Mouse (Mus musculus): Measurements from ENCODE around the gene Cd300lf. TPM values are rescaled to one million over a fixed set of nuclear protein-coding genes. Genes with fewer than 3 reads are reported as not detected.

The Cd300lf gene
- polyA plus RNA-seq, 1 experiment from 2014 or later = 0.28 TPM

GRCm38 (mm10) chr11:115100032-115100621 lies 33.7 kb downstream of the Cd300lf start:
- no peak overlapping the region for H3K27ac ChIP-seq
- no peaks in the 10 kb centered on the region for H3K9me3 ChIP-seq
- no peak for ATAC-seq
- H3K4me2 ChIP-seq (replicated peaks) = no peak overlapping the region
- H3K4me1 ChIP-seq (replicated peaks) = no peaks in the 10 kb centered on the region
- H3K4me3 ChIP-seq (replicated peaks) = no peak overlapping the region
- no peaks in the 10 kb centered on the region for H3K36me3 ChIP-seq
- WGBS = 85% methylated on average over 5 of the region's 5 CpGs
- no peak overlapping the region for H3K9ac ChIP-seq (replicated peaks)
- H3K27me3 ChIP-seq = no peaks in the 10 kb centered on the region

- H3K4me1 ChIP-seq (replicated peaks) = no peaks in the 10 kb centered on the region
Measured at GRCm38 (mm10) chr11:115099241-115099840, 34.5 kb downstream of the Cd300lf start.

DNA sequence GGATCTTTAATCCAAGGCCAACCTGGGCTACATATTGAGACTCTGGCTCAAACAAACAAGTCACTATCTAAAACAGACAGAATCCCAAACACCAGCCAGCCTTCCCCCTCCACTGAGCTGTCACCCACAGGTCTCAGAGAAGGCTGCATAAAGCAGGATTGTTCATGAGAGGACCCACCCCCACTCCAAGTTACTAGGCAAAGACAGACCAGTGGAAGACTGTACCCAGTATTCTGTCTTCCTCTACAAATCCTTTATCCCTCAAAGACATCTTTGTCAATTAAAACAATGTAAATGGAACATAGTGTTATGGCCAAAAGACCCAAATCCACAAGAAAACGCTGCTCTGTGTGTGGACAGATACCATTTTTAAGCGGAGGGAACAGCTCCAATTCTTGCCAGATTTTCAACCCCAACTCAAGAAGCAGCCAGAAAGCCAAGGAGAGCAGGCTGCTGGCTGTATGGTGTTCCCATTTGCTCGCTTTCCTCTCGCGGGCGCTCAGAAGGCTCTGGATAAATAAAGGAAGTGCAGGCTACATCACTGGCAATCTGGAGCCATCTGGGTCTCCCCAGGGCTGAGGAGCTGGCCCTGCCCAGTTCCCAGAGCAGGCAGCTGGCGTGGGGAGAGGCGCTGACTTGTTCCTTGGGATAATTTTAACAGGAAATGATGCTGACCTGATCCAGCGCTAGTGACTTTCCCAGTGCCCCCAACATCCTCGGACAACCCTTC lies 35.4 kb downstream of the Cd300lf start:
- no peak overlapping the region for H3K27ac ChIP-seq
- H3K4me1 ChIP-seq (replicated peaks) = no peaks in the 10 kb centered on the region
- ATAC-seq = no peak
- WGBS = 73% methylated on average over 10 of the region's 10 CpGs
- no peak overlapping the region for H3K4me3 ChIP-seq (replicated peaks)
- no peaks in the 10 kb centered on the region for H3K27me3 ChIP-seq
- no peak overlapping the region for H3K4me2 ChIP-seq (replicated peaks)
- H3K9me3 ChIP-seq = no peaks in the 10 kb centered on the region
- H3K9ac ChIP-seq (replicated peaks) = no peak overlapping the region
- H3K36me3 ChIP-seq = no peaks in the 10 kb centered on the region

More at GRCm38 (mm10) chr11:115099241-115099840, 34.5 kb downstream of the Cd300lf start:
- 77% methylated on average over 16 of the region's 16 CpGs for WGBS
- H3K9me3 ChIP-seq = no peaks in the 10 kb centered on the region
- ATAC-seq = no peak
- H3K36me3 ChIP-seq = no peaks in the 10 kb centered on the region
- H3K4me3 ChIP-seq (replicated peaks) = no peak overlapping the region
- no peak overlapping the region for H3K4me2 ChIP-seq (replicated peaks)
- H3K27ac ChIP-seq = no peak overlapping the region
- no peak overlapping the region for H3K9ac ChIP-seq (replicated peaks)
- H3K27me3 ChIP-seq = no peaks in the 10 kb centered on the region

DNA sequence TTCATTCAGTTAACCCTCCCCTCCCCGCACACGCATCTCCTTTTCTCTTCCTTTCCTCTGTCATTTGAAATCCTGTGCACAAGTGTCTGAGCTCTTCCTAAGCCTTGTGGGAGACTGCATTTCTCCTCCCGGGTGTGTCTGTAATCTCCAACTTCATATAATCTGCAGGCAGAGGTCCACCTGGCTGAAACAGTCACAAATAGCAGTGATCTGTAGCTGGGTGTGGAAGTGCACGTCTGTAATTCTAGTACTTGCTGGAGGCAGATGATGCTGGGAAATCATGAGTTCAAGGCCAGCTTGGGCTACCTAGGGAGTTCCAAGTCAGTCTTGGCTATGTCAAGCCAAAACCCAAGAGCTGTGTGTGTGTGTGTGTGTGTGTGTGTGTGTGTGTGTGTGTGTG lies 41.7 kb downstream of the Cd300lf start:
- no peak for ATAC-seq
- H3K4me3 ChIP-seq (replicated peaks) = 0 out of 2 replicates have a peak overlapping the region, but pooled peaks have one; percentile 32
- peaks cover 11% of the 10 kb centered on the region for H3K4me1 ChIP-seq (replicated peaks)
- no peaks in the 10 kb centered on the region for H3K36me3 ChIP-seq
- WGBS = 10% methylated on average over 4 of the region's 4 CpGs
- H3K9ac ChIP-seq (replicated peaks) = no peak overlapping the region
- H3K27ac ChIP-seq = no peak overlapping the region
- peaks cover 31% of the 10 kb centered on the region for H3K27me3 ChIP-seq
- H3K9me3 ChIP-seq = no peaks in the 10 kb centered on the region
- H3K4me2 ChIP-seq (replicated peaks) = peak overlapping the region; percentile 60

- 2% methylated on average over 36 of the region's 36 CpGs for WGBS
- H3K4me1 ChIP-seq (replicated peaks) = peaks cover 11% of the 10 kb centered on the region
- H3K27me3 ChIP-seq = peaks cover 31% of the 10 kb centered on the region
- H3K9ac ChIP-seq (replicated peaks) = peak within 1 kb of the TSS; percentile 34; the same call in 1 of the 2 replicates
- no peaks in the 10 kb centered on the region for H3K36me3 ChIP-seq
- H3K9me3 ChIP-seq = no peaks in the 10 kb centered on the region
- H3K4me2 ChIP-seq (replicated peaks) = peak within 1 kb of the TSS; percentile 60
- no peak within 1 kb of the TSS for H3K27ac ChIP-seq
- ATAC-seq = no peak
- peak within 1 kb of the TSS; percentile 32 for H3K4me3 ChIP-seq (replicated peaks)
Measured at GRCm38 (mm10) chr11:115091362-115091901, 42.4 kb downstream of the Cd300lf start, which contains the start of gene Rab37. Gene Rab37, plus strand, starts transcription at chr11:115091431.

- no peak overlapping the region for H3K4me2 ChIP-seq (replicated peaks)
- no peak overlapping the region for H3K9ac ChIP-seq (replicated peaks)
- no peaks in the 10 kb centered on the region for H3K36me3 ChIP-seq
- no peak overlapping the region for H3K27ac ChIP-seq
- ATAC-seq = no peak
- WGBS = 61% methylated on average over 6 of the region's 6 CpGs
- H3K9me3 ChIP-seq = no peaks in the 10 kb centered on the region
- H3K4me1 ChIP-seq (replicated peaks) = peaks cover 14% of the 10 kb centered on the region
- H3K27me3 ChIP-seq = peaks cover 34% of the 10 kb centered on the region
- no peak overlapping the region for H3K4me3 ChIP-seq (replicated peaks)
Measured at GRCm38 (mm10) chr11:115089853-115090252, 43.9 kb downstream of the Cd300lf start.

GRCm38 (mm10) chr11:115086213-115086612 lies 47.6 kb downstream of the Cd300lf start:
- H3K4me3 ChIP-seq (replicated peaks) = no peak overlapping the region
- ATAC-seq = no peak
- H3K4me1 ChIP-seq (replicated peaks) = peaks cover 19% of the 10 kb centered on the region
- WGBS = 78% methylated on average over 7 of the region's 7 CpGs
- no peaks in the 10 kb centered on the region for H3K9me3 ChIP-seq
- no peak overlapping the region for H3K4me2 ChIP-seq (replicated peaks)
- no peak overlapping the region for H3K27ac ChIP-seq
- H3K9ac ChIP-seq (replicated peaks) = no peak overlapping the region
- peaks cover 31% of the 10 kb centered on the region for H3K27me3 ChIP-seq
- H3K36me3 ChIP-seq = no peaks in the 10 kb centered on the region

DNA sequence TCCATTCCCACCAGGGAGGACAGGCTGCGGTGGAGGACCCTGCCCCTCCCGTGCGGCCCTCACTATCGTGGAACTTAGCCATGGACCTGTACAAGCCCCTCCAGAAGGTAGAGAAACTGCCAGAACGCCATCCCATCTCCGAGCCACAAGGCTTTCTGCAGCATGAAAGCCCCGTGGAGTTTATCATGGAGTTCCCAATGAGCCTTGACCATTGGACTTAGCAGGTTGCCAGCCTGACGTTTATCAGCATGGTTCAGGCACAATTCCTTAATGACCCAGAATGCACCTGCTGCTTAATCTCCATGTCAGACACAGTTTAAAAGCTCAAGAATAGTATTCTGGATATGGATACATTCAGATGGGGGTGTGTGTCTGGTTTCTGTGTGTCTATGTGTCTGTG lies 48.7 kb downstream of the Cd300lf start:
- peaks cover 20% of the 10 kb centered on the region; the same call in 1 of the 2 replicates for H3K27me3 ChIP-seq
- H3K4me1 ChIP-seq (replicated peaks) = peaks cover 18% of the 10 kb centered on the region
- 42% methylated on average over 8 of the region's 8 CpGs for WGBS
- H3K9me3 ChIP-seq = no peaks in the 10 kb centered on the region
- no peaks in the 10 kb centered on the region for H3K36me3 ChIP-seq
- H3K4me2 ChIP-seq (replicated peaks) = 0 out of 2 replicates have a peak overlapping the region, but pooled peaks have one; percentile 13
- no peak overlapping the region for H3K4me3 ChIP-seq (replicated peaks)
- no peak overlapping the region for H3K27ac ChIP-seq
- no peak for ATAC-seq
- H3K9ac ChIP-seq (replicated peaks) = no peak overlapping the region

DNA sequence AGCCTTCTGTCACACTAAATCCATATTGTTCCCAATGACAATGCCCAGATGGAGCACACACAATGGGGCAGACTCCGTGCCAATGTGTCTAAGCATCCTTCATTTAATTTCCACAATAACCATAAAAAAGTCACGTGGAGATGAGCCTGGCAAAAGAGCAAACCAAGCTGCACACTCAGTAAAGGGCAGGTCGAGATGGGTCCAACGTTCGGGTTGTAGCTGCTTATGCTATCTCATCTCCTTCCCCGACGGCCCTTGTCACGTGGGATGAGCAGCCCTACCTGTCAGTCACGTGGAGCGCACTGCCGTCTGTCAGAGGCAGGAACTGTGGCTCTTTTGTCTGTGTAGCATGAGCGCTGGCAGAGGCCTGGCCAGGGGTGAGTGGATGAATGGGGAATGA lies 49.2 kb downstream of the Cd300lf start:
- Histone ChIP-seq H3K27me3 (peaks cover 20% of the 10 kb centered on the region; the same call in 1 of the 2 replicates), H3K9me3 (no peaks in the 10 kb centered on the region), H3K4me3 (replicated peaks) (no peak overlapping the region), H3K4me2 (replicated peaks) (0 out of 2 replicates have a peak overlapping the region, but pooled peaks have one; percentile 13), H3K27ac (no peak overlapping the region), H3K36me3 (no peaks in the 10 kb centered on the region), H3K4me1 (replicated peaks) (peaks cover 18% of the 10 kb centered on the region), H3K9ac (replicated peaks) (no peak overlapping the region)
- peak; percentile 53; the same call in 1 of the 2 replicates for ATAC-seq
- 25% methylated on average over 12 of the region's 12 CpGs for WGBS

DNA sequence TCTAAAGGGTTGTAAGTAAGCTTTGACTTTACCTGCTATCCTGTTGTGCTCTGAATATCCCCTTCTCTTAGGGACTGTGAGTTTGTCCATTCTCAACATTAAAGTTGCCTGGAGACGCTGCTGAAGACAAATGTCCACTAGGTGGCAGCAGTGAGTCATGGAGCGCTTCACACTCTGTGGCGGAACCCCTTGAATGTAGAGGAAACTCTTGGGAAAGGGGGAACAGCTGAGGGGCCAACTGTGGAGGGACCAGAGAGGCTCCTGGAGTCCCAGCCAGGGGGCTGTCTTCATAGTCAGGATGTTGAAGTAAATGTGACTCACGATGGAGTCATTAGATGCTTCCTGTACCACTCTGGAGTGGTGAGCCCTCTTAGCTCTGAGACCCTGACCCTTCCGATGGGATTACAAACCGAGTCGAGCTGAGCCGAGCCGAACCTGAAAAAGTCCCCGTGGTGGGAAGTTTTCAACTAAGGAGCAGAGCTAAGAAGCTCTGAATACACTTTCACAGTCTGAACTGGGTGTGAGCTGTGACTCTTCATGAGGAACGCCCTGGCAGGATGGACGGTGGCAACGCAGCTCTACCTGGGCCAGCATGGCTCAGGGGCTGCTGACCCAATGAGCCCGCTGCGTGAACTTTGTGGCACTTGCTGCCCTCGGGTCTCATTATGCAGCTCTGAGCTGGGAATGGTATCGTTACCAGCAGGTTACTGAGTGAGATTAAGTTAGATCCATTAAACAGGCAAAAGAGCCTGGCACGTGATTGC lies 50.2 kb downstream of the Cd300lf start:
- H3K4me1 ChIP-seq (replicated peaks) = peaks cover 18% of the 10 kb centered on the region
- no peak overlapping the region for H3K4me2 ChIP-seq (replicated peaks)
- no peak overlapping the region for H3K27ac ChIP-seq
- H3K4me3 ChIP-seq (replicated peaks) = no peak overlapping the region
- no peaks in the 10 kb centered on the region for H3K9me3 ChIP-seq
- H3K27me3 ChIP-seq = peaks cover 18% of the 10 kb centered on the region; the same call in 1 of the 2 replicates
- 42% methylated on average over 18 of the region's 18 CpGs for WGBS
- H3K9ac ChIP-seq (replicated peaks) = no peak overlapping the region
- peak; percentile 60 for ATAC-seq
- no peaks in the 10 kb centered on the region for H3K36me3 ChIP-seq

- Histone ChIP-seq H3K4me3 (replicated peaks) (no peak overlapping the region), H3K9ac (replicated peaks) (no peak overlapping the region), H3K4me1 (replicated peaks) (peaks cover 18% of the 10 kb centered on the region), H3K27ac (no peak overlapping the region), H3K4me2 (replicated peaks) (no peak overlapping the region), H3K9me3 (no peaks in the 10 kb centered on the region), H3K36me3 (no peaks in the 10 kb centered on the region), H3K27me3 (peaks cover 18% of the 10 kb centered on the region; the same call in 1 of the 2 replicates)
- ATAC-seq = no peak
- WGBS = 79% methylated on average over 6 of the region's 6 CpGs
Measured at GRCm38 (mm10) chr11:115082196-115082595, 51.6 kb downstream of the Cd300lf start.
